Mouse (Mus musculus) E14TG2a.4 (cell line): Measurements from ENCODE around the gene Ino80.

Experiments
- CTCF ChIP-seq: conservative IDR thresholded peaks from 2 replicates; pipeline ENCODE4 v1.5.1; 2014; ENCODE audit warnings: low read length
- NANOG ChIP-seq: IDR thresholded peaks from 2 replicates; pipeline ENCODE4 v1.6.1; 2014; ENCODE audit warnings: borderline replicate concordance, low read length, mixed read lengths
- POU5F1 ChIP-seq: IDR thresholded peaks from 2 replicates; pipeline ENCODE4 v1.6.1; 2014; ENCODE audit warnings: low read length, borderline replicate concordance

DNA sequence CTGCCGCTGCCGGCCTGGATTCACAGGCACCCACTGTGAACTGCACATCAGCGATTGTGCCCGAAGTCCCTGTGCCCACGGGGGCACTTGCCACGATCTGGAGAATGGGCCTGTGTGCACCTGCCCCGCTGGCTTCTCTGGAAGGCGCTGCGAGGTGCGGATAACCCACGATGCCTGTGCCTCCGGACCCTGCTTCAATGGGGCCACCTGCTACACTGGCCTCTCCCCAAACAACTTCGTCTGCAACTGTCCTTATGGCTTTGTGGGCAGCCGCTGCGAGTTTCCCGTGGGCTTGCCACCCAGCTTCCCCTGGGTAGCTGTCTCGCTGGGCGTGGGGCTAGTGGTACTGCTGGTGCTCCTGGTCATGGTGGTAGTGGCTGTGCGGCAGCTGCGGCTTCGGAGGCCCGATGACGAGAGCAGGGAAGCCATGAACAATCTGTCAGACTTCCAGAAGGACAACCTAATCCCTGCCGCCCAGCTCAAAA lies 145.3 kb downstream of the Ino80 start:
- TF ChIP-seq CTCF, result no peak
- no peak for TF ChIP-seq POU5F1
- TF ChIP-seq NANOG, result no peak
